Comparison of ENCODE assay signal across 22 mouse cellular contexts in genomic region chr11:3710203-3710602, GRCm38 (mm10).
DNase-seq lines count a peak whose midpoint lies in the region; ATAC-seq and TF ChIP-seq lines count a peak whose summit lies in the region.
"Had no signal": no experiment of that assay in that cellular context is flagged by ENCODE, and none has a peak within 500 bp of the region (broad histone marks: within the 10 kb centered on the region; RNA-seq: fewer than 3 reads in every experiment).

No protein-coding gene starts in this region.

- TF ChIP-seq RAD21 in MEL (IDR thresholded peaks at IDR 0.05; ENCODE audit: low read depth, low read length) = no peak

- no peaks in the 10 kb centered on the region for H3K27me3 ChIP-seq in forebrain, postnatal 0 days (ENCODE audit: insufficient read depth, low read length)
- H3K27me3 ChIP-seq in forebrain, embryonic 16.5 days (replicated peaks; ENCODE audit: control insufficient read depth, insufficient read depth, low read length) = 0 out of 2 replicates have a peak, but pooled peaks cover 3% of the 10 kb centered on the region
- no peaks in the 10 kb centered on the region for H3K27me3 ChIP-seq in midbrain, embryonic 14.5 days (ENCODE audit: control insufficient read depth, insufficient read depth, low read length)
- no peaks in the 10 kb centered on the region for H3K27me3 ChIP-seq in midbrain, embryonic 16.5 days (ENCODE audit: control insufficient read depth, insufficient read depth, low read depth, low read length)
- no peaks in the 10 kb centered on the region for H3K27me3 ChIP-seq in MEL (ENCODE audit: control insufficient read depth in 1 of 2, insufficient read depth in 2 of 2, low read length in 2 of 2)
- H3K27me3 ChIP-seq: hindbrain, embryonic 12.5 days had no signal

- TF ChIP-seq CTCF in forebrain, postnatal 0 days (IDR thresholded peaks at IDR 0.05; ENCODE audit: low read depth) = peak; percentile 38
- 0 out of 6 replicates have a peak, but pooled peaks of 1 of the 3 experiments have one; percentile 2 for TF ChIP-seq CTCF in MEL (IDR thresholded peaks at IDR 0.05 in 2 of 3, conservative IDR thresholded peaks at IDR 0.05 in 1 of 3; ENCODE audit: control insufficient read depth in 1 of 3, insufficient read depth in 1 of 3, low read depth in 2 of 3, low read length in 3 of 3, poor library complexity in 1 of 3, severe bottlenecking in 1 of 3)
- TF ChIP-seq CTCF in cortical plate, adult 2 months (IDR thresholded peaks at IDR 0.05; ENCODE audit: extremely low read depth, insufficient read depth, low read length) = 0 out of 2 replicates have a peak, but pooled peaks have one; percentile 3

- no peak for TF ChIP-seq POLR2A in MEL (IDR thresholded peaks at IDR 0.05; ENCODE audit: control insufficient read depth in 1 of 2, insufficient read depth in 1 of 2, low read depth in 1 of 2, low read length in 2 of 2, poor library complexity in 1 of 2)
- TF ChIP-seq POLR2A in cortical plate, adult 2 months (IDR thresholded peaks at IDR 0.05; ENCODE audit: extremely low read depth, insufficient read depth, low read length) = no peak

- H3K9ac ChIP-seq in forebrain, postnatal 0 days = no peak overlapping the region
- H3K9ac ChIP-seq in forebrain, embryonic 16.5 days (replicated peaks; ENCODE audit: low read depth, low read length) = no peak overlapping the region
- H3K9ac ChIP-seq in midbrain, embryonic 14.5 days (replicated peaks; ENCODE audit: low read length) = no peak overlapping the region
- no peak overlapping the region for H3K9ac ChIP-seq in midbrain, embryonic 16.5 days (ENCODE audit: low read depth, low read length)
- no peak overlapping the region for H3K9ac ChIP-seq in MEL (ENCODE audit: control insufficient read depth, low read depth, low read length, poor library complexity, severe bottlenecking)
- H3K9ac ChIP-seq: embryonic facial prominence, embryonic 13.5 days; forebrain, embryonic 12.5 days; heart, embryonic 13.5 days; hindbrain, embryonic 12.5 days had no signal

- no peak overlapping the region for H3K4me2 ChIP-seq in forebrain, postnatal 0 days (ENCODE audit: low read depth)
- no peak overlapping the region for H3K4me2 ChIP-seq in forebrain, embryonic 16.5 days (ENCODE audit: low read length)
- H3K4me2 ChIP-seq in midbrain, embryonic 14.5 days (ENCODE audit: low read length) = no peak overlapping the region
- H3K4me2 ChIP-seq in midbrain, embryonic 16.5 days (ENCODE audit: low read length) = no peak overlapping the region
- H3K4me2 ChIP-seq: embryonic facial prominence, embryonic 13.5 days; forebrain, embryonic 12.5 days; heart, embryonic 13.5 days; hindbrain, embryonic 12.5 days had no signal

- H3K9me3 ChIP-seq in forebrain, postnatal 0 days (ENCODE audit: low read length) = no peaks in the 10 kb centered on the region
- no peaks in the 10 kb centered on the region for H3K9me3 ChIP-seq in forebrain, embryonic 16.5 days (ENCODE audit: control insufficient read depth, low read length)
- no peaks in the 10 kb centered on the region for H3K9me3 ChIP-seq in midbrain, embryonic 14.5 days (ENCODE audit: control insufficient read depth, low read length)
- no peaks in the 10 kb centered on the region for H3K9me3 ChIP-seq in midbrain, embryonic 16.5 days (replicated peaks; ENCODE audit: control insufficient read depth, low read length, poor library complexity, severe bottlenecking)
- H3K9me3 ChIP-seq in MEL (replicated peaks; ENCODE audit: insufficient read depth, low read length) = no peaks in the 10 kb centered on the region
- H3K9me3 ChIP-seq: embryonic facial prominence, embryonic 13.5 days; forebrain, embryonic 12.5 days; heart, embryonic 13.5 days; hindbrain, embryonic 12.5 days had no signal

- H3K4me3 ChIP-seq in forebrain, postnatal 0 days (ENCODE audit: low read depth, low read length) = no peak overlapping the region
- no peak overlapping the region for H3K4me3 ChIP-seq in forebrain, embryonic 16.5 days (replicated peaks; ENCODE audit: low read length)
- no peak overlapping the region for H3K4me3 ChIP-seq in midbrain, embryonic 14.5 days (replicated peaks; ENCODE audit: low read depth, low read length)
- H3K4me3 ChIP-seq in midbrain, embryonic 16.5 days (ENCODE audit: low read depth, low read length) = no peak overlapping the region
- H3K4me3 ChIP-seq in MEL (ENCODE audit: control insufficient read depth in 1 of 2, insufficient read depth in 1 of 2, low read depth in 2 of 2, low read length in 2 of 2) = no peak overlapping the region
- no peak overlapping the region for H3K4me3 ChIP-seq in cortical plate, adult 2 months (ENCODE audit: insufficient read depth, low read length)
- H3K4me3 ChIP-seq: embryonic facial prominence, embryonic 13.5 days; forebrain, embryonic 12.5 days; gastrocnemius, adult 2 months; heart, embryonic 13.5 days; hindbrain, embryonic 12.5 days had no signal

- peak; percentile 55 for DNase-seq in forebrain, postnatal 0 days
- peak; percentile 29 for DNase-seq in midbrain, embryonic 14.5 days
- peak; percentile 13 for DNase-seq in MEL (ENCODE audit: low read depth, low spot score)
- DNase-seq in left cerebral cortex, adult 18-20 months (ENCODE audit: low spot score in 2 of 2) = no peak
- no peak for DNase-seq in c-Kit-positive CD71-positive TER-119-positive erythroid progenitor cells, embryonic 14.5 days (ENCODE audit: low spot score)
- DNase-seq: adrenal gland, postnatal 14 days; cerebellum, adult 11 months; cerebellum, adult 8-10 months; cerebellum, postnatal 14 days; gastrocnemius, adult 2 months; gastrocnemius, postnatal 25 days; heart, postnatal 36 days had no signal

- no peak for TF ChIP-seq EP300 in MEL (IDR thresholded peaks at IDR 0.05; ENCODE audit: low read depth in 1 of 2, low read length in 2 of 2)

- H3K27ac ChIP-seq in forebrain, postnatal 0 days (ENCODE audit: low read depth, low read length) = no peak overlapping the region
- no peak overlapping the region for H3K27ac ChIP-seq in forebrain, embryonic 16.5 days (ENCODE audit: low read length)
- no peak overlapping the region for H3K27ac ChIP-seq in midbrain, embryonic 14.5 days (replicated peaks; ENCODE audit: low read depth, low read length)
- H3K27ac ChIP-seq in midbrain, embryonic 16.5 days (ENCODE audit: low read length) = no peak overlapping the region; the same call in 1 of the 2 replicates
- no peak overlapping the region for H3K27ac ChIP-seq in MEL (ENCODE audit: control insufficient read depth, low read depth, low read length)
- H3K27ac ChIP-seq in cortical plate, adult 2 months (ENCODE audit: insufficient read depth, low read length) = no peak overlapping the region
- H3K27ac ChIP-seq: embryonic facial prominence, embryonic 13.5 days; forebrain, embryonic 12.5 days; gastrocnemius, adult 2 months; heart, embryonic 13.5 days; hindbrain, embryonic 12.5 days had no signal

- 60% methylated on average over 14 of the region's 14 CpGs for WGBS in forebrain, postnatal 0 days
- WGBS in forebrain, embryonic 16.5 days = 63% methylated on average over 14 of the region's 14 CpGs
- WGBS in midbrain, embryonic 14.5 days = 77% methylated on average over 14 of the region's 14 CpGs
- 75% methylated on average over 14 of the region's 14 CpGs for WGBS in midbrain, embryonic 16.5 days

- no peaks in the 10 kb centered on the region for H3K79me2 ChIP-seq in MEL (ENCODE audit: control insufficient read depth, insufficient read depth, low read length, poor library complexity)

- no peaks in the 10 kb centered on the region; the same call in 1 of the 2 replicates for H3K36me3 ChIP-seq in forebrain, postnatal 0 days (ENCODE audit: insufficient read depth)
- no peaks in the 10 kb centered on the region for H3K36me3 ChIP-seq in forebrain, embryonic 16.5 days (ENCODE audit: control insufficient read depth, insufficient read depth)
- no peaks in the 10 kb centered on the region for H3K36me3 ChIP-seq in midbrain, embryonic 14.5 days (ENCODE audit: control insufficient read depth, insufficient read depth, low read length)
- peaks cover 9% of the 10 kb centered on the region; the same call in 1 of the 2 replicates for H3K36me3 ChIP-seq in midbrain, embryonic 16.5 days (ENCODE audit: control insufficient read depth, insufficient read depth, low read length)
- no peaks in the 10 kb centered on the region for H3K36me3 ChIP-seq in MEL (ENCODE audit: control insufficient read depth in 1 of 2, insufficient read depth in 2 of 2, low read length in 2 of 2)
- H3K36me3 ChIP-seq: embryonic facial prominence, embryonic 13.5 days; forebrain, embryonic 12.5 days; heart, embryonic 13.5 days; hindbrain, embryonic 12.5 days had no signal

- H3K4me1 ChIP-seq in forebrain, postnatal 0 days (ENCODE audit: insufficient read depth) = no peaks in the 10 kb centered on the region
- 0 out of 2 replicates have a peak, but pooled peaks cover 2% of the 10 kb centered on the region for H3K4me1 ChIP-seq in forebrain, embryonic 16.5 days (replicated peaks; ENCODE audit: control insufficient read depth, insufficient read depth, low read length)
- no peaks in the 10 kb centered on the region for H3K4me1 ChIP-seq in midbrain, embryonic 14.5 days (ENCODE audit: control insufficient read depth, insufficient read depth, low read length)
- H3K4me1 ChIP-seq in midbrain, embryonic 16.5 days (ENCODE audit: control insufficient read depth, insufficient read depth, low read length) = no peaks in the 10 kb centered on the region
- H3K4me1 ChIP-seq in MEL (ENCODE audit: control insufficient read depth in 1 of 2, insufficient read depth in 2 of 2, low read length in 2 of 2) = no peaks in the 10 kb centered on the region
- H3K4me1 ChIP-seq in cortical plate, adult 2 months (ENCODE audit: control insufficient read depth, insufficient read depth, low read length) = no peaks in the 10 kb centered on the region
- H3K4me1 ChIP-seq: forebrain, embryonic 12.5 days; heart, embryonic 13.5 days; hindbrain, embryonic 12.5 days had no signal

- ATAC-seq in forebrain, postnatal 0 days = peak; percentile 46; the same call in 1 of the 2 replicates
- no peak for ATAC-seq in forebrain, embryonic 16.5 days
- ATAC-seq in midbrain, embryonic 14.5 days (ENCODE audit: low FRiP score, low TSS enrichment) = no peak
- no peak for ATAC-seq in midbrain, embryonic 16.5 days
- ATAC-seq: activated CD4-positive, CD25-positive, alpha-beta regulatory T cell, adult 4 months; hindbrain, embryonic 16.5 days; Patski had no signal

TF ChIP-seq in MEL, 35 proteins besides CTCF, POLR2A, EP300 and RAD21 (continues in another document):
- TF ChIP-seq TBP (IDR thresholded peaks at IDR 0.05; ENCODE audit: low read depth, low read length) = no peak
- TF ChIP-seq NRF1 (IDR thresholded peaks at IDR 0.05; ENCODE audit: insufficient read depth, low read depth, low read length, poor library complexity, severe bottlenecking) = no peak
- peak; percentile 77 for TF ChIP-seq MAX (IDR thresholded peaks at IDR 0.05; ENCODE audit: low read length)
- no peak for TF ChIP-seq GATA1 (IDR thresholded peaks at IDR 0.05; ENCODE audit: low read depth, low read length)
- TF ChIP-seq MYB (IDR thresholded peaks at IDR 0.05; ENCODE audit: low read depth, low read length) = no peak
- no peak for TF ChIP-seq JUND (IDR thresholded peaks at IDR 0.05; ENCODE audit: low read depth, low read length)
- TF ChIP-seq ZC3H11A (IDR thresholded peaks at IDR 0.05; ENCODE audit: low read depth, low read length) = no peak
- TF ChIP-seq MXI1 (IDR thresholded peaks at IDR 0.05; ENCODE audit: low read depth, low read length) = peak; percentile 70; the same call in 1 of the 2 replicates
- TF ChIP-seq GABPA (IDR thresholded peaks at IDR 0.05; ENCODE audit: low read depth, low read length) = no peak

Comparison
In these comparisons a context has a peak if more than half of its experiments do, and no peak if none do; other contexts are left out.
1. DNase-seq: peak in forebrain, postnatal 0 days (single experiment), midbrain, embryonic 14.5 days (single experiment) and MEL (single experiment); none in left cerebral cortex, adult 18-20 months (0 of 2) and c-Kit-positive CD71-positive TER-119-positive erythroid progenitor cells, embryonic 14.5 days (single experiment).